Mouse (Mus musculus): Measurements from ENCODE around the gene Gm20708.

The Gm20708 gene

GRCm38 (mm10) chr11:117809407-117810311 lies at the start of gene Gm20708, which contains the start of gene Syngr2:
Gene Gm20708 (plus strand): TSS chr11:117809668.
Gene Syngr2 (plus strand): TSS chr11:117809668.
- in situ Hi-C loops (cut with MboI, MseI): loop anchor here (5.0 kb wide), 1 partner anchor 422 kb away; no protein-coding TSS in a partner anchor

- in situ Hi-C loops (cut with MboI, MseI): no loop called here
Observed at GRCm38 (mm10) chr11:117760374-117761119, 48.9 kb upstream of the Gm20708 start.

GRCm38 (mm10) chr11:117761801-117762200 lies 47.7 kb upstream of the Gm20708 start:
- in situ Hi-C loops (cut with MboI, MseI): no loop called here

GRCm38 (mm10) chr11:117762246-117762645 lies 47.2 kb upstream of the Gm20708 start:
- in situ Hi-C loops (cut with MboI, MseI): no loop called here

GRCm38 (mm10) chr11:117764319-117764718 lies 45.1 kb upstream of the Gm20708 start:
- in situ Hi-C loops (cut with MboI, MseI): no loop called here

GRCm38 (mm10) chr11:117765361-117765760 lies 44.1 kb upstream of the Gm20708 start:
- in situ Hi-C loops (cut with MboI, MseI): no loop called here

GRCm38 (mm10) chr11:117766275-117766674 lies 43.2 kb upstream of the Gm20708 start:
- in situ Hi-C loops (cut with MboI, MseI): no loop called here

- in situ Hi-C loops (cut with MboI, MseI): no loop called here
Observed at GRCm38 (mm10) chr11:117768725-117769682, 40.5 kb upstream of the Gm20708 start.

GRCm38 (mm10) chr11:117769683-117770047 lies 39.8 kb upstream of the Gm20708 start:
- in situ Hi-C loops (cut with MboI, MseI): no loop called here

GRCm38 (mm10) chr11:117770407-117770806 lies 39.1 kb upstream of the Gm20708 start:
- in situ Hi-C loops (cut with MboI, MseI): no loop called here

GRCm38 (mm10) chr11:117772352-117772751 lies 37.1 kb upstream of the Gm20708 start:
- in situ Hi-C loops (cut with MboI, MseI): no loop called here

- in situ Hi-C loops (cut with MboI, MseI): loop anchor here (25.0 kb wide), 1 partner anchor 1363 kb away; the partner anchor contains the start of gene Rnf157
Observed at GRCm38 (mm10) chr11:117774925-117775324, 34.5 kb upstream of the Gm20708 start.

GRCm38 (mm10) chr11:117775540-117775939 lies 33.9 kb upstream of the Gm20708 start:
- in situ Hi-C loops (cut with MboI, MseI): loop anchor here (25.0 kb wide), 1 partner anchor 1363 kb away; the partner anchor contains the start of gene Rnf157

- in situ Hi-C loops (cut with MboI, MseI): loop anchor here (25.0 kb wide), 1 partner anchor 1364 kb away; the partner anchor contains the start of gene Rnf157
Observed at GRCm38 (mm10) chr11:117776085-117776792, 33.2 kb upstream of the Gm20708 start.

GRCm38 (mm10) chr11:117777111-117777510 lies 32.4 kb upstream of the Gm20708 start:
- in situ Hi-C loops (cut with MboI, MseI): loop anchor here (25.0 kb wide), 1 partner anchor 1365 kb away; the partner anchor contains the start of gene Rnf157

- in situ Hi-C loops (cut with MboI, MseI): loop anchor here (25.0 kb wide), 1 partner anchor 1366 kb away; the partner anchor contains the start of gene Rnf157
Observed at GRCm38 (mm10) chr11:117778031-117778430, 31.4 kb upstream of the Gm20708 start.

GRCm38 (mm10) chr11:117778851-117779433 lies 30.5 kb upstream of the Gm20708 start:
- in situ Hi-C loops (cut with MboI, MseI): loop anchor here (25.0 kb wide), 1 partner anchor 1367 kb away; the partner anchor contains the start of gene Rnf157

GRCm38 (mm10) chr11:117779434-117780198 lies 29.9 kb upstream of the Gm20708 start:
- in situ Hi-C loops (cut with MboI, MseI): loop anchor here (25.0 kb wide), 1 partner anchor 1367 kb away; the partner anchor contains the start of gene Rnf157

GRCm38 (mm10) chr11:117780199-117780515 lies 29.3 kb upstream of the Gm20708 start:
- in situ Hi-C loops (cut with MboI, MseI): loop anchor here (25.0 kb wide), 1 partner anchor 1368 kb away; the partner anchor contains the start of gene Rnf157
